Mouse (Mus musculus): Measurements from ENCODE around the gene Slf1.

DNA sequence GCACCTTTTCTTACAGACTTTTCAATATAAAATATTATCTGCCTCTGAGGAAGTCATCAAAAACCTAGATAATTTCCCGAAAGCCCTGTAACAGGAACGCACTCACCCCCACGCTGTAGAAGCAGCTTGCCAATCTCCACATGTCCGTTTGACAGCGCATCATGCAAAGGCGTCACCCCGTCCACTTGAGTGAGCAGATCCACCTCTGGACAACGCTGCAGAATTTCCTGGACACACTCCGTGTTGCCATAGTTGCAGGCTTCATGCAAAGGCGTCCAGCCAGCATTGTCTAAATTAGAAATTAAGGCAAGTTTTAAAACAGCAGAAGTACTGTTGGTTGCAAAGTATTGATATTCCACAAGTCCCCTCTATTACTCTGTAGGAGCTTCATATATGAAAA lies 88.9 kb downstream of the Slf1 start:
- no peak for TF ChIP-seq CTCF (IDR thresholded peaks at IDR 0.05; ENCODE audit: low read depth)
- no peak for TF ChIP-seq EP300 (IDR thresholded peaks at IDR 0.05; ENCODE audit: low read depth)
